In the genomic region with DNA sequence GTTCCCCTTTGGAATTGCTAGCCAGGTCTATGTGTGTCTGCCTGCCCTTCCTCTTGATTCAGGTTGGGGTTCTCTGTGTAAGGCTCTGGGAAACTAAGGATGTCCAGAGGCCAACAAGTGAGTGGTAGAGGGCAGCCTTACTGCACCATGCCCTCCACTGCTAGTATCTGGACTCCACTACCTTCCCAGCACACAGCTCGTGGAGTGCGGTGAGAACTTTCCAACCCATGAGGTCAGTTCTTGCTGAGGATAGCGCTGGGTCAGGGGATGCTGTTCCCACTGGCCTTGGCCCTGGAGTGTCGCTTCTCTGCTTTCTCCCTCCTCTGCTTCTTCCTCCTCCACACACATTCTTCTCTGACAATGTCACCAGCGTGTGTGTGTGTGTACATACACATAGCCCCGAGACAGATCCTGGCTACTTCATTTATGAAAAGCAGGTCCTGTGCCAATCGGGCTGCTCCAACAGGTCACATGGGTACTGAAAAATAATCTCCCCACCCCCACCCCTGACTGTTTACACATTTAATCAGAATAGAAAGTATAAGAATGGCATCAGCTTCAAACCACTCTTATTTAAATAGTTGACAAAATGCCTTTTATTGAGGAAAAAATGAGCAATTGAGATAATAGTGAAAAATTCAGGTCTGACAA, we compare ENCODE assay signal across 1 mouse cellular context.
A peak's percentile ranks its signal among the peaks of the same experiment; 100 is the strongest.
TF ChIP-seq lines count a peak whose summit lies in the region.

No protein-coding gene starts in this region.

TF ChIP-seq in myocyte, 11 proteins besides CTCF, POLR2A, EP300 and RAD21:
- TF ChIP-seq REST (IDR thresholded peaks at IDR 0.05; ENCODE audit: insufficient read depth, insufficient read length): no peak
- peak; percentile 22 for TF ChIP-seq USF1 (IDR thresholded peaks at IDR 0.05; ENCODE audit: low read depth)
